11 mouse cellular contexts compared by ENCODE assay signal in the genomic region with DNA sequence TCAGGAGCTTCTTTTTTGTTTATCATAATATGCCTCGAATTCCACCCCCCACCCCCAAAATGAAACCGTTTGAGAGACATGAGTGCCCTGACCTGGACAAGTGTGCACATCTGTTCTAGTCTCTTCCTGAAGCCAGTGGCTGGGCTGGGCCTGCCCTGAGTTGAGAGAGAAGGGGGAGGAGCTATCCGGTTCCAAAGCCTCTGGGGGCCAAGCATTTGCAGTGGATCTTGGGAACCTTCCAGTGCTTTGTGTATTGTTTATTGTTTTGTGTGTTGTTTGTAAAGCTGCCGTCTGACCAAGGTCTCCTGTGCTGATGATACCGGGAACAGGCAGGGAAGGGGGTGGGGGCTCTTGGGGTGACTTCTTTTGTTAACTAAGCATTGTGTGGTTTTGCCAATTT. TPM values are rescaled to one million over a fixed set of nuclear protein-coding genes. Genes with fewer than 3 reads are reported as not detected.
A peak's percentile ranks its signal among the peaks of the same experiment; 100 is the strongest.
DNase-seq lines count a peak whose midpoint lies in the region; ATAC-seq and TF ChIP-seq lines count a peak whose summit lies in the region.
"Had no signal": no experiment of that assay in that cellular context is flagged by ENCODE, and none has a peak within 500 bp of the region (broad histone marks: within the 10 kb centered on the region; RNA-seq: fewer than 3 reads in every experiment).

No protein-coding gene starts in this region.

- no peaks in the 10 kb centered on the region for H3K9me3 ChIP-seq in forebrain, embryonic 11.5 days (ENCODE audit: control insufficient read depth, low read length)
- H3K9me3 ChIP-seq in forebrain, embryonic 13.5 days (replicated peaks) = peaks cover 4% of the 10 kb centered on the region

- peak; percentile 58 for DNase-seq in forebrain, embryonic 11.5 days (ENCODE audit: low spot score)
- no peak for DNase-seq in layer of hippocampus, adult 2 months (ENCODE audit: low spot score in 2 of 2)
- DNase-seq in layer of hippocampus, adult 11-12 months (ENCODE audit: low spot score) = no peak
- peak; percentile 41 for DNase-seq in R1 (ENCODE audit: low read depth, low spot score)
- DNase-seq in heart, adult 8-10 months (ENCODE audit: low spot score) = peak; percentile 70
- no peak for DNase-seq in testis, postnatal 10 days (ENCODE audit: low spot score)
- DNase-seq: B cell, adult 2 months had no signal

- ATAC-seq in forebrain, embryonic 11.5 days (replicated peaks; ENCODE audit: low FRiP score) = no peak
- ATAC-seq in forebrain, embryonic 13.5 days = no peak
- ATAC-seq in monocyte, adult 5-6 weeks (replicated peaks; ENCODE audit: insufficient number of reproducible peaks, low FRiP score, low TSS enrichment, poor library complexity, severe bottlenecking) = no peak

- H3K27ac ChIP-seq in forebrain, embryonic 11.5 days (ENCODE audit: low read depth, low read length) = no peak overlapping the region
- H3K27ac ChIP-seq in forebrain, embryonic 13.5 days = no peak overlapping the region
- peak overlapping the region; percentile 60; the same call in 1 of the 2 replicates for H3K27ac ChIP-seq in layer of hippocampus, adult 2 months

- no peaks in the 10 kb centered on the region for H3K36me3 ChIP-seq in forebrain, embryonic 11.5 days (ENCODE audit: control insufficient read depth, insufficient read depth, low read length)
- no peaks in the 10 kb centered on the region for H3K36me3 ChIP-seq in forebrain, embryonic 13.5 days (ENCODE audit: poor library complexity, severe bottlenecking)

- H3K4me3 ChIP-seq in forebrain, embryonic 11.5 days (ENCODE audit: low read depth, low read length) = no peak overlapping the region
- H3K4me3 ChIP-seq in forebrain, embryonic 13.5 days = no peak overlapping the region
- H3K4me3 ChIP-seq in layer of hippocampus, adult 2 months = no peak overlapping the region

- no peaks in the 10 kb centered on the region for H3K4me1 ChIP-seq in forebrain, embryonic 11.5 days (replicated peaks; ENCODE audit: control insufficient read depth, insufficient read depth, low read length)
- H3K4me1 ChIP-seq in forebrain, embryonic 13.5 days = peaks cover 5% of the 10 kb centered on the region; the same call in 1 of the 2 replicates

- no peak overlapping the region for H3K9ac ChIP-seq in forebrain, embryonic 11.5 days (ENCODE audit: low read length)
- H3K9ac ChIP-seq in forebrain, embryonic 13.5 days = no peak overlapping the region

- WGBS in forebrain, embryonic 11.5 days = 21% methylated on average over 5 of the region's 5 CpGs
- 18% methylated on average over 5 of the region's 5 CpGs for WGBS in forebrain, embryonic 13.5 days

- no peak overlapping the region for H3K4me2 ChIP-seq in forebrain, embryonic 11.5 days (ENCODE audit: low read depth, low read length, severe bottlenecking)
- no peak overlapping the region for H3K4me2 ChIP-seq in forebrain, embryonic 13.5 days
- H3K4me2 ChIP-seq: liver, embryonic 11.5 days had no signal

- no peak for TF ChIP-seq CTCF in layer of hippocampus, adult 2 months (conservative IDR thresholded peaks at IDR 0.05)

- H3K27me3 ChIP-seq in forebrain, embryonic 11.5 days (ENCODE audit: control insufficient read depth, insufficient read depth, low read length) = no peaks in the 10 kb centered on the region
- H3K27me3 ChIP-seq in forebrain, embryonic 13.5 days = peaks cover 4% of the 10 kb centered on the region

RNA-seq across cellular contexts. Expression of a gene that starts 2.3 kb away (rescaled TPM):
- polyA plus RNA-seq in forebrain, embryonic 11.5 days (2014; fragmentation: Nextera tagmentation; extraction: Ambion mirVana) = not detected in 2 replicates
- not detected in 2 replicates for polyA plus RNA-seq in forebrain, embryonic 13.5 days (2015; fragmentation: Nextera tagmentation; extraction: Ambion mirVana)
- not detected for total RNA-seq in layer of hippocampus, adult 2 months (2021)
- not detected for total RNA-seq in heart, adult 8-10 months (2022)
- total RNA-seq in monocyte, adult 5-6 weeks (2017) = not detected in 3 replicates
- polyA plus RNA-seq: large intestine, adult 2 months had no signal

RNA-seq across cellular contexts. Expression of a gene that starts 40.7 kb away (rescaled TPM):
- polyA plus RNA-seq in forebrain, embryonic 11.5 days (2014; fragmentation: Nextera tagmentation; extraction: Ambion mirVana) = 1.7 and 2.5 TPM in 2 replicates
- polyA plus RNA-seq in forebrain, embryonic 13.5 days (2015; fragmentation: Nextera tagmentation; extraction: Ambion mirVana) = 3.5 and 3.7 TPM in 2 replicates
- total RNA-seq in layer of hippocampus, adult 2 months (2021) = 10 to 100 TPM; 71.9 to 79.7 TPM
- 1 to 10 TPM in 1 of 4 experiments, under 1 TPM in 3; 0.63 to 1.1 (median 0.95) TPM for total RNA-seq in heart, adult 8-10 months (2022)
- total RNA-seq in monocyte, adult 5-6 weeks (2017) = 20.4 to 28.3 TPM (median 20.4 TPM) in 3 replicates

RNA-seq across cellular contexts. Expression of a gene that starts 56.8 kb away (rescaled TPM):
- 0.59 and 0.84 TPM in 2 replicates for polyA plus RNA-seq in forebrain, embryonic 11.5 days (2014; fragmentation: Nextera tagmentation; extraction: Ambion mirVana)
- 3.3 and 4.6 TPM in 2 replicates for polyA plus RNA-seq in forebrain, embryonic 13.5 days (2015; fragmentation: Nextera tagmentation; extraction: Ambion mirVana)
- 100 to 1,000 TPM; 202 to 221 TPM for total RNA-seq in layer of hippocampus, adult 2 months (2021)
- 10 to 100 TPM in 3 of 4 experiments, 1 to 10 TPM in 1; 8.6 to 14.1 (median 12.7) TPM for total RNA-seq in heart, adult 8-10 months (2022)
- not detected in 3 replicates for total RNA-seq in monocyte, adult 5-6 weeks (2017)

Comparison
In these comparisons a context has a peak if more than half of its experiments do, and no peak if none do; other contexts are left out.
1. DNase-seq: peak in forebrain, embryonic 11.5 days (single experiment), R1 (single experiment) and heart, adult 8-10 months (single experiment); none in layer of hippocampus, adult 2 months (0 of 2), layer of hippocampus, adult 11-12 months (single experiment) and testis, postnatal 10 days (single experiment).
2. RNA of a gene that starts 40.7 kb away (total RNA-seq): 71.9 to 79.7 TPM in layer of hippocampus, adult 2 months and 20.4 to 28.3 TPM in monocyte, adult 5-6 weeks; 0.63 to 1.1 TPM in heart, adult 8-10 months; every median in the first group is over 10 times any median in the second.
3. RNA of a gene that starts 56.8 kb away (total RNA-seq): 202 to 221 TPM in layer of hippocampus, adult 2 months; 8.6 to 14.1 TPM in heart, adult 8-10 months and not detected in monocyte, adult 5-6 weeks; every median in the first group is over 10 times any median in the second.